Mouse (Mus musculus): ENCODE measurements around the gene Mettl24.

GRCm38 (mm10) chr10:40763084-40763720 lies 80.1 kb downstream of the Mettl24 start:
- TF ChIP-seq POLR2A (IDR thresholded peaks at IDR 0.05; ENCODE audit: low read depth, low read length), result no peak
- TF ChIP-seq CTCF (conservative IDR thresholded peaks at IDR 0.05; ENCODE audit: insufficient read depth, insufficient read length, low read depth, low read length), result no peak

Measured in kidney, adult 2 months (tissue).